Mouse (Mus musculus): ENCODE results near the gene Tgfa.

The Tgfa gene

GRCm38 (mm10) chr6:86194941-86195932 lies at the start of gene Tgfa:
Gene Tgfa (plus strand): TSS chr6:86195223.
- peak; percentile 60 to 72 for DNase-seq

GRCm38 (mm10) chr6:86148518-86148917 lies 46.5 kb upstream of the Tgfa start:
- DNase-seq: no peak

GRCm38 (mm10) chr6:86149001-86149400 lies 46.0 kb upstream of the Tgfa start:
- DNase-seq: no peak

DNA sequence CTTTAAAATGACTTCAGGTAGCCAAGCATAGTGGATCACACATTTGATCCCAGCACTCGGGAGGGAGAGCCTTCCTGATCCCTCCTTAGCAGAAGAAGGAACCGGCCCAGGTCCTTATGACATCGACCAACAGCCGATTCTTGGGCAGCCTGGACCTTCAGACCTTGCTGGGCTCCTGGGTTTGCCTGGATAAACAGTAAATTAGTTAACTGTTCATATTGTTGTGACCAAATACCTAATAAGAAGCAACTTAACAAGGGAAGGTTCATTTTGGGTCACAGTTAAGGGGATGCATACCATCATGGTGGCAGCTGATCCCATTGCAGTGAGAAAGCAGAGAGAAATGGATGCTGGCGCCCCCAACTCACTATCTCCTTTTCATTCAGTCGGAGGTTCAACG lies 42.3 kb upstream of the Tgfa start:
- DNase-seq: no peak

GRCm38 (mm10) chr6:86153436-86153990 lies 41.5 kb upstream of the Tgfa start:
- DNase-seq: no peak

- DNase-seq: no peak
These were observed 41.0 kb upstream of the Tgfa start for GRCm38 (mm10) chr6:86154006-86154405.

DNA sequence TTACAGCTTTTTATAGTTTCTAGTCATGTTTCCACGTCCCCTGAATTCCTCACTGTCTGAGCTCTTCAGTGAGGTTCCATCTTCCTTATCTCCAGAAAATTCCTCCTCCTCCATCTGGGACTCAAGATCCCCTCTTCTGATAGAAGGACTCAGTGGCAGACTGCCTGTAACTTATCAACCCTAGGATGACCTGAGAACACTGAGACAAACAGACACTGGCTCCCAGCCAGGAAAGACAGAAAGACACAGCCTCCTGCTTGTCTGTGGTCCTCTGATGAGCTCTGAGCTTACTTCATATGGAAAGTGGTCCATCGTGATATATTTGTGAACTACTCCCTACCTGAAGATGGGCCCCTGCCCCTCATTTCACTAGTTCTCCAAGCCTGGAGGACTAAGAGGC lies 40.5 kb upstream of the Tgfa start:
- DNase-seq: no peak

DNA sequence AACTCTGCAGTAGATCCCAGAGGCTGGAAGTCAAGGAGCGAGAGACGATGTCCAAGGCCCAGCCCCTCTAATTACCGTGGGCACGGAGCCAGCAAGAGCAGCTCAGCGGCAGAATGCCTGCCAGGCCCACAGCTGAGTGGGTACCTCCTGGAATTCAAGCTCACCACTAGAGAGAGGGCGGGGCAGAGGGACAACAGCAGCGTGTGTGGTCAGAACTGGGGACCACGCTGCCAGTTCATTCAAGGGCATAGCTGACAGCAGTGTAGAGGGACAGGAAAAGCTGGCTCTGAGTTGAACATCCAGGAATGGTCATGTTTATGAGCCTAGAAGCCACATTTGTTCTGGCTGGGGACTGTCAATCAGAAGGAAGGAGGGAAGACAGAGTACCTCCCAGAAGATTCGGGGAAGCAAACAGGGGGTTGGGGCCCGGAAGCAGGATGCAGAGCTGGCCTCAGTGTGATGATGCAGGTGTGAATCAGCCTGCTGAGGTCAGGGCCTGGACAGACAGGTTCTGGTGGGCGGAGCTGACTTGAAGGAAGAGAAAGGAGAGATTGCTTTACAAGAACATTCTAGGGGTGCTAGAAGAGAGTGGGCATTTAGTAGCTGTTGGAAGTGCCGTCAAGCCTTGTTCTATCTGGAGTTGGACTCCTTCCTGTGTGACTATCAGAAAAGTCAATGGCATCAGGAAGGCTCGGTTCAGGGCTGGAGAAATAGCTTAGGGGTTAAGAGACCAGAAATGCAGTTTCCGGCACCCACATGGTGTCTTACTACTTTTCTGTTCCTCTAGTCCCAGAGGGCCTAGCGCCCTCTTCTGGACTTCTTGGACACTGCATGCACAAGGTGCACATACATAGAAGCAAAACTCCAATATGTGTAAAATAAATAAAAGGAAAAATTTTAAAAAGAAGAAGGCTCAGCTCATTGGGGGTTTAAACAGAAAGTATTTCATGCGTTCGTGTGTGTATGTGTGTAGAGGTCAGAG lies 37.5 kb upstream of the Tgfa start:
- peak in 1 of 2 experiments; percentile 15 for DNase-seq

DNA sequence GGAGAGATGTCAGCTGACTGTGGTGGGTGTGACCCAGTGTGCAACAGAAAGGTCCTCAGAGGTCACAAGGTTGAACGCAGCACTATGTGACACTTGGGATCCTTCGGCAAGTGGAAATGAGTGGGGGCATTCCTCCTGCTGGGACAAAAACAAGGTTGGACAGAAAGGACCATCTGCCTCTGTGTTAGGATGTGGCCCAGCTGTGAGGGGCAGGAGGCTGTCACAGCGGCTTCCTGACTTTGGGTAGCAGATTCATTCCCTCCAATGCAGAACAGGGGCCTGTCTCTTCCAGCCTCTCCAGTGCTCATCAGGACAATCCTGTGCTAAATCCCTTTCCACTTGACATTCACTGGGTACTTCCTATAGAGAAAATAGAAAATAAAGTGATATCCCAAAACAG lies 34.1 kb upstream of the Tgfa start:
- no peak for DNase-seq

- DNase-seq: no peak
These were observed 33.4 kb upstream of the Tgfa start for GRCm38 (mm10) chr6:86161586-86161985.

GRCm38 (mm10) chr6:86164028-86164427 lies 31.0 kb upstream of the Tgfa start:
- no peak for DNase-seq

- DNase-seq: no peak
These were observed 28.6 kb upstream of the Tgfa start for GRCm38 (mm10) chr6:86166426-86166825.

GRCm38 (mm10) chr6:86167851-86168250 lies 27.2 kb upstream of the Tgfa start:
- no peak for DNase-seq

DNA sequence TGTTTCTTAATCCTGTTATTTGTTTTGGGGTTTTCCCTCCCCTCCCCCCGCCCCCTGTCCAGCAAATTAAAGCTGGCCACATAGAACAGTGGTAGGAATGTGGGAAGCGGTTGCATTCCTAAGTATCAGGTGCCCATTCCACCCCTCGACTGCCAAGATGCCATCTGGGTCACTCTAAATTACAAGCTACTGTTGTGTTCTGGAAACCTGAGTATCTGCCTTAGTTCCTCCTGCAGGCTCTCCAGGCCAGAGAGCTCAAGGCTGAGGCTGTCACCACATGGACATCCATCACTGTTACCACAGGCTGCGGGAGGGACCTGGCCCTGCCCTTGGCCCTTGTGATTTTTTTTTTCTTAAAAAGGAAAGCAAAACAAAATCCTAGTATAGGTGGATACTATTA lies 25.9 kb upstream of the Tgfa start:
- DNase-seq: no peak

DNA sequence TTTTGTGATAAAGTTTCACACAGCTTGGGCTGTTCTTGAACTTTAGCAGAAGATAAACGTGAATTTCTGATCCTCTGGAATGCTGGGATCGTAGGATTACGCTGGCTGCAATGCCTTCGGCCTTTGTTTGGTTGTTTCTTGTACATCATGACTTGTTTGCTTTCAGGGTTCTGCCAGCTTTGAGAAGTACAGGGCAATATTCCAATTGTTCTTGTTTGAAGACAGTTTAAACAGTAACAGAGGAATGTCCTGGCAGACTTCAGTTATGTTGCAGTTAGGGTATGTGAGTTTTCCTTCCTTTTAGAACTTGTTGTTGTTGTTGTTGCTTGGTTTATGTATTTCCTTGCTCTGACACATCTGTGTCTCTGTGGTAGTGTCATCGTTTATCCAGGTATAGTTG lies 18.8 kb upstream of the Tgfa start:
- no peak for DNase-seq

GRCm38 (mm10) chr6:86176721-86177120 lies 18.3 kb upstream of the Tgfa start:
- DNase-seq: no peak

DNA sequence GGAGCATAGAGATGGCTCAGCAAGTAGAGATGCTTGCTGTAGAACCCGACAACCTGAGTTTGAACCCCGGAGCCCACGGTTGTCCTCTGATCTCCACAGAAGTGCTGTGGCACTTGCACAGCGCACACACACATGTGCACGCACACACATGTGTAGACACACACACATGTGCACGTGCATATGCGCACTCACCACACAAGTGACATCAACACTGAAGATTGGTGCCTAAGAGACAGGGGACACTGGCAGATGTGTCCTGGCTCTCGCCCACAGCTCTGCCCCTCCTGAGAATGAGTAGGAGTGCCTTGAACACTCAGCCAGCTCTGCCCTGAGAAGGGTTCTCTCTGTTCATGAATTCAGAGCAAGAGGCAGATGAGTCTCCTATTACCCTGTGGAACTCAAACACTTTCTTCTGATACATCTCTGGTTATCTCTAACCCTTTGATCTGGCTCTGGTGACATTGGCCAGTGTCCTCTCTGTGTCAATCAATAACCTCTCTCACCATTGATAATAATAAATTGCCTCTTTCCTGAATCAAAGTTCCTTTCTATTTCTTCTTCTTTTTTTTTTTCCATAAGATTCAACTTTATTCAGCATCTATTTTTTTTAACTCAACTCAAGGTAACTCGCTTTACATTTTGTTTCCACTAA lies 17.6 kb upstream of the Tgfa start:
- DNase-seq: no peak

- no peak for DNase-seq
These were observed 14.4 kb upstream of the Tgfa start for GRCm38 (mm10) chr6:86180617-86181016.

- no peak for DNase-seq
These were observed 13.0 kb upstream of the Tgfa start for GRCm38 (mm10) chr6:86182016-86182415.

GRCm38 (mm10) chr6:86182626-86183025 lies 12.4 kb upstream of the Tgfa start:
- DNase-seq: no peak

GRCm38 (mm10) chr6:86186106-86186955 lies 8.7 kb upstream of the Tgfa start:
- no peak for DNase-seq
